27 mouse cellular contexts compared by ENCODE assay signal in the genomic region with DNA sequence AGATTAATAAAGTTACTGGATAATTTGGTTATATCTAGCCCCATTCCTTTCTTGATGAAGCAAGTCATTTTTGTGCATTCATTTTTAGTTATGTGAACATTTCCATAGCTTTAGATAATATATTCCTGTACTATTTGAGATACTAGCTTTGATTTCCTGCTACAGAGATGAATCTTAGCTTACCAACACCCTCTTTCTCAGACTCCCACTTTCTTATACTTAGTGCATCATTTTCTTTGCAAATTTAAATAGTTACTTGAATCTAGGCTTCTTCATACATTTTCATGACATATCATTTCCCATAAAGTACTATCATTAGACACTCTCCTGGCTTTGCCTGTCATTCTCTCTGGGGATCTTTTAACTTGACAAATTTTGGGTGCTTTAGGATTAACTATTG.
"Had no signal": no experiment of that assay in that cellular context is flagged by ENCODE, and none has a peak within 500 bp of the region (broad histone marks: within the 10 kb centered on the region; RNA-seq: fewer than 3 reads in every experiment).

No protein-coding gene starts in this region.

- H3K4me1 ChIP-seq: embryonic facial prominence, embryonic 10.5 days; embryonic facial prominence, embryonic 12.5 days; embryonic facial prominence, embryonic 13.5 days; embryonic facial prominence, embryonic 15.5 days; forebrain, embryonic 10.5 days; forebrain, embryonic 12.5 days; forebrain, embryonic 15.5 days; heart, embryonic 10.5 days had no signal

- DNase-seq: cerebellum, adult 2 months; cerebellum, adult 8-10 months; cerebellum, adult 9-10 months; cerebellum, adult 9-11 months; cerebellum, postnatal 10 days; cerebellum, postnatal 14 days; cerebellum, postnatal 25 days; cerebellum, postnatal 36 days; embryo, embryonic 11 days; forebrain, postnatal 0 days; gastrocnemius, adult 2 months; gastrocnemius, postnatal 10 days; gastrocnemius, postnatal 14 days; gastrocnemius, postnatal 25 days; gastrocnemius, postnatal 36 days; heart, adult 2 months had no signal

- H3K27ac ChIP-seq: embryonic facial prominence, embryonic 10.5 days; embryonic facial prominence, embryonic 12.5 days; embryonic facial prominence, embryonic 13.5 days; embryonic facial prominence, embryonic 15.5 days; forebrain, embryonic 10.5 days; forebrain, embryonic 12.5 days; forebrain, embryonic 15.5 days; gastrocnemius, adult 2 months; heart, adult 2 months; heart, embryonic 10.5 days had no signal

- H3K4me2 ChIP-seq: embryonic facial prominence, embryonic 12.5 days; embryonic facial prominence, embryonic 13.5 days; embryonic facial prominence, embryonic 15.5 days; forebrain, embryonic 12.5 days; forebrain, embryonic 15.5 days had no signal

- H3K27me3 ChIP-seq: embryonic facial prominence, embryonic 12.5 days; embryonic facial prominence, embryonic 13.5 days; embryonic facial prominence, embryonic 15.5 days; forebrain, embryonic 12.5 days; forebrain, embryonic 15.5 days had no signal

- ATAC-seq: forebrain, embryonic 14.5 days; forebrain, embryonic 15.5 days; forebrain, embryonic 16.5 days; forebrain, postnatal 0 days had no signal

- H3K4me3 ChIP-seq: embryonic facial prominence, embryonic 10.5 days; embryonic facial prominence, embryonic 12.5 days; embryonic facial prominence, embryonic 13.5 days; embryonic facial prominence, embryonic 15.5 days; erythroblast, embryonic 14.5 days; forebrain, embryonic 10.5 days; forebrain, embryonic 12.5 days; forebrain, embryonic 15.5 days; gastrocnemius, adult 2 months; heart, adult 2 months; heart, embryonic 10.5 days had no signal

- H3K9ac ChIP-seq: embryonic facial prominence, embryonic 12.5 days; embryonic facial prominence, embryonic 13.5 days; embryonic facial prominence, embryonic 15.5 days; forebrain, embryonic 12.5 days; forebrain, embryonic 15.5 days; forebrain, postnatal 0 days had no signal

- H3K9me3 ChIP-seq: embryonic facial prominence, embryonic 10.5 days; embryonic facial prominence, embryonic 12.5 days; embryonic facial prominence, embryonic 13.5 days; embryonic facial prominence, embryonic 15.5 days; forebrain, embryonic 10.5 days; forebrain, embryonic 12.5 days; forebrain, embryonic 15.5 days; heart, embryonic 10.5 days had no signal
